Comparison of ENCODE assay signal across 8 mouse cellular contexts in genomic region chr12:85963699-85964098, GRCm38 (mm10).
A peak's percentile ranks its signal among the peaks of the same experiment; 100 is the strongest.
DNase-seq lines count a peak whose midpoint lies in the region; ATAC-seq lines count a peak whose summit lies in the region.

No protein-coding gene starts in this region.

- H3K4me3 ChIP-seq in heart, embryonic 13.5 days = no peak overlapping the region
- H3K4me3 ChIP-seq in hindbrain, embryonic 14.5 days (replicated peaks; ENCODE audit: low read length) = no peak overlapping the region

- no peaks in the 10 kb centered on the region for H3K9me3 ChIP-seq in heart, embryonic 13.5 days
- H3K9me3 ChIP-seq in hindbrain, embryonic 14.5 days (ENCODE audit: control insufficient read depth, low read length) = no peaks in the 10 kb centered on the region

- H3K4me1 ChIP-seq in heart, embryonic 13.5 days = peaks cover 37% of the 10 kb centered on the region
- H3K4me1 ChIP-seq in hindbrain, embryonic 14.5 days (replicated peaks; ENCODE audit: control insufficient read depth, insufficient read depth, low read length) = 0 out of 2 replicates have a peak, but pooled peaks cover 4% of the 10 kb centered on the region

- H3K36me3 ChIP-seq in heart, embryonic 13.5 days = no peaks in the 10 kb centered on the region
- no peaks in the 10 kb centered on the region for H3K36me3 ChIP-seq in hindbrain, embryonic 14.5 days (replicated peaks; ENCODE audit: control insufficient read depth, insufficient read depth)

- peak overlapping the region; percentile 55 for H3K9ac ChIP-seq in heart, embryonic 13.5 days
- no peak overlapping the region for H3K9ac ChIP-seq in hindbrain, embryonic 14.5 days

- ATAC-seq in heart, embryonic 13.5 days (ENCODE audit: extremely low read depth, insufficient number of reproducible peaks, low FRiP score, low TSS enrichment) = no peak
- ATAC-seq in hindbrain, embryonic 14.5 days (ENCODE audit: low FRiP score) = no peak

- no peak overlapping the region for H3K4me2 ChIP-seq in heart, embryonic 13.5 days
- no peak overlapping the region for H3K4me2 ChIP-seq in hindbrain, embryonic 14.5 days (replicated peaks)

- WGBS in heart, embryonic 13.5 days = 62% methylated on average over 11 of the region's 11 CpGs
- WGBS in hindbrain, embryonic 14.5 days = 83% methylated on average over 11 of the region's 11 CpGs

- H3K27me3 ChIP-seq in heart, embryonic 13.5 days (replicated peaks) = no peaks in the 10 kb centered on the region
- no peaks in the 10 kb centered on the region for H3K27me3 ChIP-seq in hindbrain, embryonic 14.5 days (ENCODE audit: control insufficient read depth, insufficient read depth, low read length)

- peak; percentile 59 for DNase-seq in spleen, adult 12 weeks (ENCODE audit: low spot score)
- no peak for DNase-seq in spleen, postnatal 4 days (ENCODE audit: low spot score in 2 of 2)
- DNase-seq in lung, postnatal 14 days = peak; percentile 54
- peak; percentile 33 for DNase-seq in thymus, postnatal 25 days
- DNase-seq in embryo, embryonic 9.5 days (ENCODE audit: extremely low spot score) = no peak
- no peak for DNase-seq in hindbrain, embryonic 14.5 days (ENCODE audit: low spot score)
- DNase-seq in cerebellum, adult 9-11 months = no peak

- peak overlapping the region; percentile 68; the same call in 1 of the 2 replicates for H3K27ac ChIP-seq in heart, embryonic 13.5 days (replicated peaks)
- no peak overlapping the region for H3K27ac ChIP-seq in hindbrain, embryonic 14.5 days

Comparison
In these comparisons a context has a peak if more than half of its experiments do, and no peak if none do; other contexts are left out.
1. DNase-seq: peak in spleen, adult 12 weeks (single experiment), lung, postnatal 14 days (single experiment) and thymus, postnatal 25 days (single experiment); none in spleen, postnatal 4 days (0 of 2), embryo, embryonic 9.5 days (single experiment), hindbrain, embryonic 14.5 days (single experiment) and cerebellum, adult 9-11 months (single experiment).